Mouse (Mus musculus) neural tube, embryonic 14.5 days (tissue): ENCODE results near the gene Kcna6. TPM values are rescaled to one million over a fixed set of nuclear protein-coding genes. Genes with fewer than 3 reads are reported as not detected.

Source experiments
- ATAC-seq: fragments of 200-750 bp; cut with Nextera tagmentation; 2 replicates; pipeline ENCODE4 v1.8.0; 2017; ENCODE audit warnings: low read depth, mild to moderate bottlenecking, moderate TSS enrichment, moderate library complexity
- H3K27ac ChIP-seq: fragments of 300-500 bp; sonication (generic); 2 replicates; pipeline ENCODE4 v1.5.1; 2014; ENCODE audit warnings: low read depth, mild to moderate bottlenecking, control low read depth, low read length, moderate library complexity, mixed read lengths
- H3K27me3 ChIP-seq: fragments of 300-500 bp; sonication (generic); 2 replicates; pipeline ENCODE4 v1.6.1; 2014; ENCODE audit warnings: low read length; ENCODE audit not compliant: control insufficient read depth, insufficient read depth
- H3K36me3 ChIP-seq: fragments of 300-500 bp; sonication (generic); 2 replicates; pipeline ENCODE4 v1.6.1; 2014; ENCODE audit warnings: low read length, mixed read lengths; ENCODE audit not compliant: control insufficient read depth, insufficient read depth
- H3K4me1 ChIP-seq: fragments of 300-500 bp; sonication (generic); 2 replicates; pipeline ENCODE4 v1.6.1; 2014; ENCODE audit warnings: low read length; ENCODE audit not compliant: control insufficient read depth, insufficient read depth
- H3K4me2 ChIP-seq: fragments of 300-500 bp; sonication (generic); 2 replicates; pipeline ENCODE4 v1.6.1; 2014; ENCODE audit warnings: mild to moderate bottlenecking, low read depth, low read length, control low read depth
- H3K4me3 ChIP-seq: fragments of 300-500 bp; sonication (generic); 2 replicates; pipeline ENCODE4 v1.5.1; 2014; ENCODE audit warnings: low read depth, low read length, control low read depth, mixed read lengths
- H3K9ac ChIP-seq: fragments of 300-500 bp; sonication (generic); replicated peaks from 2 replicates; pipeline ENCODE4 v1.6.1; 2014; ENCODE audit warnings: low read depth, mild to moderate bottlenecking, control low read depth, low read length, mixed read lengths
- H3K9me3 ChIP-seq: fragments of 300-500 bp; sonication (generic); 2 replicates; pipeline ENCODE4 v1.6.1; 2016; ENCODE audit warnings: low read length; ENCODE audit not compliant: control insufficient read depth
- WGBS: fragments of 180-500 bp; shearing (Covaris S2); extraction: QIAGEN DNeasy Blood & Tissue Kit; methylation state at CpG from one replicate; pipeline ENCODE4 v1.1.7; 2014; 5-methylcytosine and 5-hydroxymethylcytosine counted together
- polyA plus RNA-seq: library from polyadenylated mRNA; unstranded; fragments of >200 nt; fragmentation: Nextera tagmentation; extraction: Ambion mirVana; gene quantifications from 2 replicates; pipeline ENCODE4 v1.2.1, GENCODE M21; 2014

Gene Kcna6
- polyA plus RNA-seq, result 18.4 and 28.6 TPM in 2 replicates

GRCm38 (mm10) chr6:126740211-126741142, at the start of gene Kcna6:
TSS of gene Kcna6 (minus strand) at chr6:126740674.
- H3K4me2 ChIP-seq, result peak within 1 kb of the TSS; percentile 56
- peak; percentile 97 for ATAC-seq
- no peaks in the 10 kb centered on the region for H3K4me1 ChIP-seq
- peak within 1 kb of the TSS; percentile 64 for H3K27ac ChIP-seq
- no peaks in the 10 kb centered on the region for H3K9me3 ChIP-seq
- peak within 1 kb of the TSS; percentile 64 for H3K9ac ChIP-seq
- no peaks in the 10 kb centered on the region for H3K27me3 ChIP-seq
- H3K4me3 ChIP-seq, result peak within 1 kb of the TSS; percentile 54
- 3% methylated on average over 36 of the region's 36 CpGs for WGBS
- H3K36me3 ChIP-seq, result no peaks in the 10 kb centered on the region

DNA sequence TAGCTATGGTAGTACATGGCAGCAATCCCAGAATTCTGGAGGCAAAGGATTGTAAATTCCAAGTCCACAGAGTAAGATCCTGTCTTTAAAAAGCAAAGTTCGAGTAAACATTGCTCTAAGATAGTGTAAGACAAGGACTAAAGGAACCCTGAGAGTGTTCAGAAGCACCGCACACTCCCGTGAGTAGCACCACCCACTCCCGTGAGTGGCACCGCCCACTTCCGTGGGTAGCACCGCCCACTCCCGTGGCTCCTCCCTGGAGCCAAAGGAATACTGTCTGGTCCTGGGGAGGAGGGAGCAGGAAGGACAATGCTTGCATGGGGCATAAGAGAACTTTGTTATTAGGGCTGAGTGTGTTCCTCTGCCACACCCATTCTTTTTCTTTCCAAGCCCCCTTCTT, 48.4 kb upstream of the Kcna6 start:
- H3K27me3 ChIP-seq, result no peaks in the 10 kb centered on the region
- no peaks in the 10 kb centered on the region for H3K4me1 ChIP-seq
- H3K9me3 ChIP-seq, result no peaks in the 10 kb centered on the region
- WGBS, result 77% methylated on average over 8 of the region's 8 CpGs
- H3K27ac ChIP-seq, result no peak overlapping the region
- no peak overlapping the region for H3K9ac ChIP-seq
- no peak overlapping the region for H3K4me2 ChIP-seq
- no peak overlapping the region for H3K4me3 ChIP-seq
- no peaks in the 10 kb centered on the region for H3K36me3 ChIP-seq
- ATAC-seq, result no peak

- WGBS, result 51% methylated on average over 5 of the region's 5 CpGs
- no peak for ATAC-seq
- no peaks in the 10 kb centered on the region for H3K36me3 ChIP-seq
- no peaks in the 10 kb centered on the region for H3K27me3 ChIP-seq
- no peaks in the 10 kb centered on the region for H3K9me3 ChIP-seq
- H3K4me2 ChIP-seq, result no peak overlapping the region
- H3K27ac ChIP-seq, result no peak overlapping the region
- H3K4me3 ChIP-seq, result no peak overlapping the region
- H3K9ac ChIP-seq, result no peak overlapping the region
- H3K4me1 ChIP-seq, result no peaks in the 10 kb centered on the region
Observed at GRCm38 (mm10) chr6:126784206-126784605, 43.7 kb upstream of the Kcna6 start.

DNA sequence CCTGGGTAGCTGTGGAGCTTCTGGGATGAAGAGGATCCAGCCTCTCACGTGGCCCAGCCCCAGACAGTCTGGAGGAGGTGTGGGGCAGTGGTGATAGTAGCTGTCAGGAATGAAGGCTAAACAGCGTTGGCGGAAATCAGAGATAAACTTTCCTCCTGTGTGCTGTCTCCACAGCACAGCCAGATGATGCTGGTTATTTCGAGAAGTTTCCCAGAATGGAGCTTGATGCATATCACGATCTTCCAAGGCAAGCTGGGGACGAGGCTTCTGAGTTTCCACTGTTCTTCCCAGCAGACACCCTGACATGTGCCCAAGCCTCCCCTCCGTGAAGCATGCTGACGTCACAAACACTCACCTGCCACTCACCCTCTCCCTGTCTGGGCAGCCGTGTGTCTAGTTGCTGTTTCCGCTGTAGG, 43.2 kb upstream of the Kcna6 start:
- no peak overlapping the region for H3K4me2 ChIP-seq
- H3K4me3 ChIP-seq, result no peak overlapping the region
- ATAC-seq, result no peak
- WGBS, result 76% methylated on average over 10 of the region's 10 CpGs
- H3K9me3 ChIP-seq, result no peaks in the 10 kb centered on the region
- no peak overlapping the region for H3K9ac ChIP-seq
- H3K36me3 ChIP-seq, result no peaks in the 10 kb centered on the region
- no peaks in the 10 kb centered on the region for H3K4me1 ChIP-seq
- no peaks in the 10 kb centered on the region for H3K27me3 ChIP-seq
- H3K27ac ChIP-seq, result no peak overlapping the region

GRCm38 (mm10) chr6:126783056-126783455, 42.6 kb upstream of the Kcna6 start:
- H3K36me3 ChIP-seq, result no peaks in the 10 kb centered on the region
- no peaks in the 10 kb centered on the region for H3K4me1 ChIP-seq
- no peak overlapping the region for H3K4me3 ChIP-seq
- WGBS, result 92% methylated on average over 1 of the region's 1 CpGs
- H3K27ac ChIP-seq, result no peak overlapping the region
- no peaks in the 10 kb centered on the region for H3K9me3 ChIP-seq
- H3K4me2 ChIP-seq, result no peak overlapping the region
- H3K27me3 ChIP-seq, result no peaks in the 10 kb centered on the region
- H3K9ac ChIP-seq, result no peak overlapping the region
- no peak for ATAC-seq

DNA sequence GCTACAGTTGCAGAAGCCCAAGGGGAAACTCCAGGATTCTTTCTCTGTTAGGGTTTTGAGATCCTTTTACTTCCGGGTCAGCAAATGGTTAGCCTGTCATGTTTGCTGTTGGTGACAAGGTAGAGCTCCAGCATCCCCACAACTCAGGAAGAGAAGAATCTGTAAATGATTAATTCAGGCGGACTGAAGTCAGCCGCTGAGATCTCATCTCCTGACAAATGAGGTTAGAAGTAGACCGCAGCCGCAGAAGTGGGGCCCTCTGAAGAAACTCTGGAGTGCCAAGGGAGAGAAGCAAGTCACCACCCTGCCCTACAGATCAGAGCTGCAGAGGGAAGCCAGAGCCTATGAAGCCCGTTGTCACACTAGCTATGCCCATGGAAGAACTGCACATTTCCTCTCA, 37.4 kb upstream of the Kcna6 start:
- ATAC-seq, result no peak
- Histone ChIP-seq H3K9me3 (no peaks in the 10 kb centered on the region), H3K4me1 (no peaks in the 10 kb centered on the region), H3K4me3 (no peak overlapping the region), H3K4me2 (no peak overlapping the region), H3K27ac (no peak overlapping the region), H3K36me3 (no peaks in the 10 kb centered on the region), H3K27me3 (no peaks in the 10 kb centered on the region), H3K9ac (no peak overlapping the region)
- 83% methylated on average over 6 of the region's 6 CpGs for WGBS

- H3K9me3 ChIP-seq, result no peaks in the 10 kb centered on the region
- 70% methylated on average over 4 of the region's 4 CpGs for WGBS
- H3K4me1 ChIP-seq, result peaks cover 6% of the 10 kb centered on the region; the same call in 1 of the 2 replicates
- H3K27ac ChIP-seq, result no peak overlapping the region
- peak; percentile 22; the same call in 1 of the 2 replicates for ATAC-seq
- H3K36me3 ChIP-seq, result no peaks in the 10 kb centered on the region
- no peak overlapping the region for H3K4me3 ChIP-seq
- H3K9ac ChIP-seq, result no peak overlapping the region
- no peak overlapping the region for H3K4me2 ChIP-seq
- H3K27me3 ChIP-seq, result no peaks in the 10 kb centered on the region
Observed at GRCm38 (mm10) chr6:126773873-126774272, 33.4 kb upstream of the Kcna6 start.

GRCm38 (mm10) chr6:126772326-126772725, 31.9 kb upstream of the Kcna6 start:
- Histone ChIP-seq H3K4me2 (no peak overlapping the region), H3K27me3 (no peaks in the 10 kb centered on the region), H3K9ac (no peak overlapping the region), H3K27ac (no peak overlapping the region), H3K4me1 (peaks cover 19% of the 10 kb centered on the region), H3K36me3 (no peaks in the 10 kb centered on the region), H3K4me3 (no peak overlapping the region), H3K9me3 (no peaks in the 10 kb centered on the region)
- WGBS, result 82% methylated on average over 4 of the region's 4 CpGs
- no peak for ATAC-seq

- Histone ChIP-seq H3K9me3 (no peaks in the 10 kb centered on the region), H3K4me2 (no peak overlapping the region), H3K4me3 (no peak overlapping the region), H3K27me3 (no peaks in the 10 kb centered on the region), H3K36me3 (no peaks in the 10 kb centered on the region), H3K9ac (no peak overlapping the region), H3K27ac (no peak overlapping the region; the same call in 1 of the 2 replicates), H3K4me1 (peaks cover 19% of the 10 kb centered on the region)
- ATAC-seq, result no peak
- WGBS, result 48% methylated on average over 12 of the region's 12 CpGs
Observed at GRCm38 (mm10) chr6:126770146-126770731, 29.8 kb upstream of the Kcna6 start.
